Mouse (Mus musculus): ENCODE data around the gene Alkbh7. TPM values are rescaled to one million over a fixed set of nuclear protein-coding genes. Genes with fewer than 3 reads are reported as not detected.
A peak's percentile ranks its signal among the peaks of the same experiment; 100 is the strongest.

Alkbh7 gene
- total and polyA plus RNA-seq, 3 experiments: 21.2 to 51.8 (median 35.4) TPM

DNA sequence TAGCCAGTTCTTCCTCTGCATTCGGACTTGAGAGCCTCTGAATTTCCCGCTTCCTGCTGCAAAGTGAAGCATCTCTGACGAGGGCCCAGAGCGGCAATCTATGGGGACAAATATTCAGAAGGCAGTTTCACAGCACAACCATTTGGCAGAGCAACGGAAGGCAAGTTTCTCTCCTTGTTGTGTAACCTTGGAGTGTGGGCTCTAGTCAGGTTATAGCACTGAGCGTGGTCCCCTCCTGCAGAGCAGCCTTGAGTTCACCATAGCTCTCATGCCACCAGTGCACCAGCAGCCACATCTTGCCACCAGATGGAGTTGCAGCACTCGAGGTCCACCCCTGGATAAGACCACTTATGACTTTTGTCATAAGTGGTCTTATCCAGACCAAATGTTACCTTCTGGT lies 8.7 kb upstream of the Alkbh7 start:
- Histone ChIP-seq H3K4me1 (ENCODE audit: control insufficient read depth in 1 of 2, insufficient read depth in 2 of 2) (peaks cover 7 to 19% of the 10 kb centered on the region in 2 experiments; a peak in 3 of 4 replicates), H3K9me3 (replicated peaks; ENCODE audit: low read length) (no peaks in the 10 kb centered on the region), H3K4me2 (ENCODE audit: insufficient read depth, low read depth, poor library complexity, severe bottlenecking) (no peak overlapping the region), H3K9ac (ENCODE audit: insufficient read depth, low read depth) (no peak overlapping the region), H3K79me2 (replicated peaks; ENCODE audit: control insufficient read depth, extremely low read depth, insufficient read depth, poor library complexity, severe bottlenecking) (peaks cover 23% of the 10 kb centered on the region), H3K27me3 (replicated peaks) (no peaks in the 10 kb centered on the region), H3K27ac (ENCODE audit: insufficient read depth, low read depth) (no peak overlapping the region), H3K36me3 (replicated peaks in 1 of 2; ENCODE audit: control insufficient read depth in 1 of 2, insufficient read depth in 1 of 2, low read length in 1 of 2) (peaks cover 13 to 20% of the 10 kb centered on the region in 2 experiments), H3K4me3 (replicated peaks in 1 of 3; ENCODE audit: low read depth in 2 of 3, low read length in 2 of 3, poor library complexity in 1 of 3) (no peak overlapping the region)
- in situ Hi-C loops (cut with MboI; ENCODE audit: low pct_ligation_motif_present, low pct_unique_long_range_greater_than_20kb, low sequenced_read_pairs): no loop called here
- no peak for DNase-seq (ENCODE audit: extremely low read depth)
- TF ChIP-seq USF2 (conservative IDR thresholded peaks at IDR 0.05; ENCODE audit: low read depth, low read length) (no peak), SMC3 (IDR thresholded peaks at IDR 0.05; ENCODE audit: low read depth, low read length) (peak; percentile 12; the same call in 1 of the 2 replicates), CTCF (conservative IDR thresholded peaks at IDR 0.05 in 1 of 2, IDR thresholded peaks at IDR 0.05 in 1 of 2; ENCODE audit: low read depth in 2 of 2, low read length in 2 of 2) (peak in 1 of 2 experiments; percentile 33; a peak in 2 of 4 replicates)
- dilution Hi-C loops (cut with MboI; ENCODE audit: extremely low pct_ligation_motif_present, extremely low pct_unique_long_range_greater_than_20kb, low sequenced_read_pairs): no loop called here

DNA sequence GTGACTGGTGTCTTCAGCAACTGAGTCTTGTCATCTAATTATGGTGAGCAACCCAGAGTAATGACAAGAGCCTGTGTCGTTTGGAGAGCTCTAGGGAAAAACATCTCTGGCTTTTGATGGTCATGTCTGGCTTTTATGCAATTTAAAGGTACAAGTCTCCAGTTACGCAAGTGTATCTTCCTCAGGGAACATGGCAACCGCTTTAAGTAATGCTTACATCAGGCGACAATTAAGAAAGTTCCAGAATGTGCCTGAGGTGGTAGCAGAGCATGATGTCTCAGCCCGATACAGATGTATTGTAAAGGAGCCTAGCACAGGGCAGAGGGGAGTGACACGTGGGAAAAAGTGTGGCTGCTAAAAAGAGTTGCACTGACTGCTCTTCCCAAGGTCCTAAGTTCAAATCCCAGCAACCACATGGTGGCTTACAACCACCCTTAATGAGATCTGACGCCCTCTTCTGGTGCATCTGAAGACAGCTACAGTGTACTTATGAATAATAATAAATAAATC lies 8.2 kb upstream of the Alkbh7 start:
- Histone ChIP-seq H3K27ac (ENCODE audit: insufficient read depth, low read depth) (no peak overlapping the region), H3K36me3 (replicated peaks in 1 of 2; ENCODE audit: control insufficient read depth in 1 of 2, insufficient read depth in 1 of 2, low read length in 1 of 2) (peaks cover 19 to 26% of the 10 kb centered on the region in 2 experiments), H3K9ac (ENCODE audit: insufficient read depth, low read depth) (no peak overlapping the region), H3K4me2 (ENCODE audit: insufficient read depth, low read depth, poor library complexity, severe bottlenecking) (no peak overlapping the region), H3K27me3 (replicated peaks) (no peaks in the 10 kb centered on the region), H3K4me1 (ENCODE audit: control insufficient read depth in 1 of 2, insufficient read depth in 2 of 2) (peaks cover 7 to 19% of the 10 kb centered on the region in 2 experiments; a peak in 3 of 4 replicates), H3K4me3 (replicated peaks in 1 of 3; ENCODE audit: low read depth in 2 of 3, low read length in 2 of 3, poor library complexity in 1 of 3) (no peak overlapping the region), H3K79me2 (replicated peaks; ENCODE audit: control insufficient read depth, extremely low read depth, insufficient read depth, poor library complexity, severe bottlenecking) (peaks cover 23% of the 10 kb centered on the region), H3K9me3 (replicated peaks; ENCODE audit: low read length) (no peaks in the 10 kb centered on the region)
- TF ChIP-seq JUN (IDR thresholded peaks at IDR 0.05; ENCODE audit: insufficient read depth, low read depth, low read length): no peak
- TF ChIP-seq UBTF (IDR thresholded peaks at IDR 0.05; ENCODE audit: low read depth, low read length): no peak
- TF ChIP-seq CHD2 (IDR thresholded peaks at IDR 0.05; ENCODE audit: low read length): no peak
- TF ChIP-seq SMC3 (IDR thresholded peaks at IDR 0.05; ENCODE audit: low read depth, low read length): no peak
- no peak for TF ChIP-seq POLR2A (IDR thresholded peaks at IDR 0.05; ENCODE audit: low read depth, low read length)
- no peak for TF ChIP-seq RCOR1 (conservative IDR thresholded peaks at IDR 0.05; ENCODE audit: low read depth, low read length)
- TF ChIP-seq ZNF384 (IDR thresholded peaks at IDR 0.05; ENCODE audit: low read depth, low read length): no peak
- TF ChIP-seq USF1 (IDR thresholded peaks at IDR 0.05; ENCODE audit: low read depth, low read length): no peak
- no peak for TF ChIP-seq MXI1 (IDR thresholded peaks at IDR 0.05; ENCODE audit: low read depth, low read length)
- TF ChIP-seq IRF4 (IDR thresholded peaks at IDR 0.05; ENCODE audit: low read depth, low read length): no peak
- TF ChIP-seq GABPA (IDR thresholded peaks at IDR 0.05; ENCODE audit: insufficient replicate concordance, low read depth, low read length): no peak
- TF ChIP-seq RAD21 (IDR thresholded peaks at IDR 0.05; ENCODE audit: low read depth, low read length): no peak
- TF ChIP-seq POLR2AphosphoS2 (IDR thresholded peaks at IDR 0.05; ENCODE audit: low read depth, low read length): no peak
- no peak for TF ChIP-seq MYC (IDR thresholded peaks at IDR 0.05; ENCODE audit: low read depth, low read length)
- TF ChIP-seq PAX5 (IDR thresholded peaks at IDR 0.05; ENCODE audit: low read length): no peak
- TF ChIP-seq MAFK (IDR thresholded peaks at IDR 0.05; ENCODE audit: insufficient replicate concordance, low read length): no peak
- TF ChIP-seq CTCF (conservative IDR thresholded peaks at IDR 0.05 in 1 of 2, IDR thresholded peaks at IDR 0.05 in 1 of 2; ENCODE audit: low read depth in 2 of 2, low read length in 2 of 2): no peak
- TF ChIP-seq TBP (conservative IDR thresholded peaks at IDR 0.05; ENCODE audit: low read depth, low read length): no peak
- no peak for TF ChIP-seq JUND (conservative IDR thresholded peaks at IDR 0.05; ENCODE audit: low read depth, low read length)
- TF ChIP-seq USF2 (conservative IDR thresholded peaks at IDR 0.05; ENCODE audit: low read depth, low read length): no peak
- dilution Hi-C loops (cut with MboI; ENCODE audit: extremely low pct_ligation_motif_present, extremely low pct_unique_long_range_greater_than_20kb, low sequenced_read_pairs) (no loop called here), in situ Hi-C loops (cut with MboI; ENCODE audit: low pct_ligation_motif_present, low pct_unique_long_range_greater_than_20kb, low sequenced_read_pairs) (no loop called here)
- DNase-seq (ENCODE audit: extremely low read depth): no peak
